Mouse (Mus musculus): Measurements from ENCODE around the gene Nr0b1.

Gene Nr0b1

DNA sequence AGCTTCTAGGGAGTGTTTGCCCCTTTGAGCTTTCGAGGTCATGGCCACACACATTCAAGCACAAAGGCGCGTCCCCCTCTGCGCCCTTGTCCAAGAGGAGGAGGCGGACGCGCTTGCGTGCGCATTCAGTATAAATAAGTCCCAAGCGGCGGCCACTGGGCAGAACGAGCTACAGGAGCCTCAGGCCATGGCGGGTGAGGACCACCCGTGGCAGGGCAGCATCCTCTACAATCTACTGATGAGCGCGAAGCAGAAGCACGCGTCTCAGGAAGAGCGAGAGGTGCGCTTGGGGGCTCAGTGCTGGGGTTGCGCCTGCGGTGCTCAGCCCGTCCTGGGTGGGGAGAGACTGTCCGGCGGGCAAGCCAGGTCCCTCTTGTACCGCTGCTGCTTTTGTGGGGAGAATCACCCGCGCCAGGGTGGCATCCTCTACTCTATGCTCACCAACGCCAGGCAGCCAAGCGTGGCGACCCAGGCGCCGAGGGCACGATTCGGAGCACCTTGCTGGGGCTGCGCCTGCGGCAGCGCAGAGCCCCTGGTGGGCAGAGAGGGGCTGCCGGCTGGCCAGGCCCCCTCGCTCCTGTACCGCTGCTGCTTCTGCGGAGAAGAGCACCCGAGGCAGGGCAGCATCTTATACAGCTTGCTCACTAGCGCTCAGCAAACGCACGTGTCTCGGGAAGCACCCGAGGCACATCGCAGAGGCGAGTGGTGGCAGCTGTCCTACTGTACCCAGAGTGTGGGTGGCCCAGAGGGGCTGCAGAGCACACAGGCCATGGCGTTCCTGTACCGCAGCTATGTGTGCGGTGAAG is at the start of gene Nr0b1:
Nr0b1 (plus strand) TSS at position 151 of the 806 bp plus-strand sequence.
- DNase-seq, result no peak

DNA sequence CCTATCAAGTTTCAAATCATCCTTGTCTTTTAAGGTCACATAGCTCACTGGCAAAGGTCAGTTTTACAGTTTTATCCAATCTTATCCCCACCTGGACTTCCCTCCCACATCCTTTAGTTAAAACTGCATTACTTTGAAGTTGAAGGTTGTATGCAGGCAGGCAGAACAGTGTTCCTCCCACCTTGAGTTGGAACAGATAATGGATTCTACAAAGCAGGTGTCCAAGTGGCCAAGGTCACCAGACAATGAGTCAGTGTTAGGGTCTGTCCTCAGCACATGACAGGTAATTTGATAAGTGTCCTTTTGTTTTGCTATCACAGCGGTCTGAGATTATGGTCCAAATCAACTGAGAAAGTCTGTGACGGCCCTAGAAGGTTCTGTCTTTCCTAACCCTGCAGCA is 4.3 kb upstream of the Nr0b1 start:
- no peak for DNase-seq

DNA sequence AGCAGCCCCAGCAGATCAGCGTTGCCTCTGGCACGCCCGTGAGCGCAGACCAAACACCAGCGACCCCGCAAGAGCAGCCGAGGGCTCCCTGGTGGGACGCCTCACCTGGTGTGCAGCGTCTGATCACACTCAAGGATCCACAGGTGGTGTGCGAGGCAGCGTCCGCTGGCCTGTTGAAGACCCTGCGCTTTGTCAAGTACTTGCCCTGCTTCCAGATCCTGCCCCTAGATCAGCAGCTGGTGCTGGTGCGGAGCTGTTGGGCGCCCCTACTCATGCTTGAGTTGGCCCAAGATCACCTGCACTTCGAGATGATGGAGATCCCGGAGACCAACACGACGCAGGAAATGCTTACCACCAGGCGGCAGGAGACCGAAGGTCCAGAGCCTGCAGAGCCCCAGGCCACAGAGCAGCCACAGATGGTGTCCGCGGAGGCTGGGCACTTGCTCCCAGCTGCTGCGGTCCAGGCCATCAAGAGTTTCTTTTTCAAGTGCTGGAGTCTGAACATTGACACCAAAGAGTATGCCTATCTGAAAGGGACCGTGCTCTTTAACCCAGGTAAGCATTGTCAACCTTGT is 943 bp downstream of the Nr0b1 start:
- DNase-seq, result no peak

DNA sequence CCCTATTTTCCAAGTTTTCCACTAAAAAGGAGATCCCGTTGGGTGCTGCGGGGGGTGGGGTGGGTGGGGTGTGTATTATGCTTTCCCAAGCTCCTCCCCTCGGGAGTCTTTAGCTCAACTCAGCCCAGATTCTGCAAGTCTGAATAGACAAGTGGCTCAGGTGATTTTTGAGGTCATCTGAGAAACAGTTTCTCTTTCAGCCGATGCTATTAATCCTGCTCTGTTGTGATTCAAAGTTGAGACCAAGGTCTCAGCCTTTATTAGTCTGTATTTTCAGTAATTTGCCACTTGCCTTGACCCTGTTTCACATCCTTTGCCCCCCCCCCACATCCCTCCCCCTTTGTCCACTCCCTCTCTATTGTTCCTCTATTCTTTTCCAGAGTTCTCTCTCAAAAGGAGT is 1.8 kb downstream of the Nr0b1 start:
- DNase-seq, result no peak

DNA sequence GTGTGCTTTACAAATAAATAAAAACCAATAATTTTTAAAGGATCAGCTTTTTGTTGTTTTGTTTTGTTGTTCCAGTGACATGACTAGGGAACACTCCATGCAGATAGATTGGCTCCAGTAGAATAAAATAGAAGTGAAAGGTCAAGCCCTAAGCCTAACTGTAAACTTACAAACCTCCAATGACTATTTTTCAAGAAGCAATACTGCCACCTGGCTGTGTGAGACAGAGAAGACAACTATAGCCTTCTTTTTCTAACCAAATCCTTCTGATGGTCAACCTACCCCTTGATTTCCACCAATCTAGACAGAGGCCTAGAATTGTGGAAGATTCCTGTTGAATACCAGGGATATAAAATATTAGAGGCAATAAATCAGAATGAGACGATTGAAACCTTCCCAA is 45.7 kb downstream of the Nr0b1 start:
- DNase-seq, result no peak
